Mouse (Mus musculus) olfactory bulb, adult 2 months (tissue): ENCODE results near the gene Sos1.

ENCODE experiments used
- CTCF ChIP-seq: fragments of 200-500 bp; IDR thresholded peaks from 2 replicates; pipeline ENCODE4 v1.5.1; 2012; ENCODE audit warnings: low read depth, mild to moderate bottlenecking, low read length, moderate library complexity; ENCODE audit not compliant: insufficient read depth
- POLR2A ChIP-seq: fragments of 200-500 bp; IDR thresholded peaks from 2 replicates; pipeline ENCODE4 v1.6.1; 2012; ENCODE audit warnings: mild to moderate bottlenecking, low read depth, low read length, moderate library complexity; ENCODE audit not compliant: insufficient read depth

- TF ChIP-seq POLR2A (no peak), CTCF (no peak)
Observed at GRCm38 (mm10) chr17:80367276-80367675, 113.0 kb downstream of the Sos1 start.
